Mouse (Mus musculus): ENCODE measurements around the gene A630001G21Rik.
A peak's percentile ranks its signal among the peaks of the same experiment; 100 is the strongest.

Gene A630001G21Rik

GRCm38 (mm10) chr1:85735463-85736123 is 42.9 kb downstream of the A630001G21Rik start:
- peak; percentile 94 for DNase-seq (ENCODE audit: low read depth, low spot score)
- peaks cover 6% of the 10 kb centered on the region for H3K36me3 ChIP-seq (ENCODE audit: control insufficient read depth, insufficient read depth, low read length, poor library complexity, severe bottlenecking)
- H3K27me3 ChIP-seq (ENCODE audit: control insufficient read depth, insufficient read depth, low read length, poor library complexity, severe bottlenecking) = no peaks in the 10 kb centered on the region

DNA sequence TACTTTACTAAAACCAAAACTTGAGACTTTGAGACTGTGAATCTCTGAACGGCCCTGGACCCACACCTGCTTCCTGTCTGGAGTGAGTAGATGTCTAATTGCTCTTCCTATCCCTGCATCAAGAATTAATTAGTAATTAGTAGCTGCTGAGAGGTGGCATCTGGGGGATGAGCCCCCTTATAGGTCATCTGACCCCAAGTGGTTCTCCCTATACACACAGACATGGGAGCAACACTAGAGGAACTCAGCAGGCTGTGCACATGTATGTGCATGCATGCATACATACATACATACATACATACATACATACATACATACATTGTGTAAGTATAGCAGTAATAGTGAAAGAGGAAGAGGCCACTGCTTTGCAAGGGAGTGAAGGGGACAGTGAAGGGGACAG is 43.9 kb downstream of the A630001G21Rik start:
- Histone ChIP-seq H3K36me3 (ENCODE audit: control insufficient read depth, insufficient read depth, low read length, poor library complexity, severe bottlenecking) (peaks cover 6% of the 10 kb centered on the region), H3K27me3 (ENCODE audit: control insufficient read depth, insufficient read depth, low read length, poor library complexity, severe bottlenecking) (no peaks in the 10 kb centered on the region)
- peak; percentile 42 for DNase-seq (ENCODE audit: low read depth, low spot score)

DNA sequence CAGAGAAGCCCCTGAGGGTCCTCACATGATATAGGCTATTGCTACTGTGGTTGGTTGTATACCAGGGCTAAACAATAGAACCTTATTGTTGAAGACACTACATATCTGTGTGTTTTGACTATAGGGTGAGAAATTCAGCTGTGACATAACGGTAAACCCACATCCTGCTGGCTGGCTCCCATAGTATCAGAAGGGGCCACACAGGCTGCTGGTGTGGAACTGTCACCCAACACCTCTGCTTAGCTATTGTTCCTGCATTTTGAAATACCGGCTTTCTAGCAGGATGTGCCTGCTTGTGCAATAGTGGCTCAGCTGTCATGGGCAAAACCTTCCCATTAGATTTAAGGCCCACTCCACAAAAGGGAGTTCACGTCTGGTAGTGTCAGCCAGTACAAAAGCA is 45.9 kb downstream of the A630001G21Rik start:
- Histone ChIP-seq H3K27me3 (ENCODE audit: control insufficient read depth, insufficient read depth, low read length, poor library complexity, severe bottlenecking) (no peaks in the 10 kb centered on the region), H3K36me3 (ENCODE audit: control insufficient read depth, insufficient read depth, low read length, poor library complexity, severe bottlenecking) (peaks cover 10% of the 10 kb centered on the region)
- DNase-seq (ENCODE audit: low read depth, low spot score) = peak; percentile 50

DNA sequence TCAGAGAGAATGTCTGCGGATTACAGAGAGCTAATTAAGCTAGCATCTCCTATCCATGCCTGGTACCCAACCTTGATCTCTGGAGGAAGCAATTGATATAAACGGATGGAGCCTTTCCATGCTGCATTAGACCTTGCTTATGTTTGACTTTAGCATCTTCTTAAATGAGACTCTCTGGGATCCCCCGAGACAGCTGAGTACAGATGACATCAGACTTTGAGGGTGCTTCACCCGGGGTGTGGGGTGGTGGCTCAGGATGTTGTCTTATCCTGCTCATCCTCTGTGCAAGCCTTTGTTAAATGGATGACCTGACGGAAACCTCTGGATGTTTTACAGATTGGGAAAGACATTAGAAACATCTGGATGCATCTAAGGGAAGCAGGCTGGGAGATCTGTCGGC is 48.0 kb downstream of the A630001G21Rik start:
- Histone ChIP-seq H3K36me3 (ENCODE audit: control insufficient read depth, insufficient read depth, low read length, poor library complexity, severe bottlenecking) (peaks cover 17% of the 10 kb centered on the region), H3K27me3 (ENCODE audit: control insufficient read depth, insufficient read depth, low read length, poor library complexity, severe bottlenecking) (no peaks in the 10 kb centered on the region)
- no peak for DNase-seq (ENCODE audit: low read depth, low spot score)

DNA sequence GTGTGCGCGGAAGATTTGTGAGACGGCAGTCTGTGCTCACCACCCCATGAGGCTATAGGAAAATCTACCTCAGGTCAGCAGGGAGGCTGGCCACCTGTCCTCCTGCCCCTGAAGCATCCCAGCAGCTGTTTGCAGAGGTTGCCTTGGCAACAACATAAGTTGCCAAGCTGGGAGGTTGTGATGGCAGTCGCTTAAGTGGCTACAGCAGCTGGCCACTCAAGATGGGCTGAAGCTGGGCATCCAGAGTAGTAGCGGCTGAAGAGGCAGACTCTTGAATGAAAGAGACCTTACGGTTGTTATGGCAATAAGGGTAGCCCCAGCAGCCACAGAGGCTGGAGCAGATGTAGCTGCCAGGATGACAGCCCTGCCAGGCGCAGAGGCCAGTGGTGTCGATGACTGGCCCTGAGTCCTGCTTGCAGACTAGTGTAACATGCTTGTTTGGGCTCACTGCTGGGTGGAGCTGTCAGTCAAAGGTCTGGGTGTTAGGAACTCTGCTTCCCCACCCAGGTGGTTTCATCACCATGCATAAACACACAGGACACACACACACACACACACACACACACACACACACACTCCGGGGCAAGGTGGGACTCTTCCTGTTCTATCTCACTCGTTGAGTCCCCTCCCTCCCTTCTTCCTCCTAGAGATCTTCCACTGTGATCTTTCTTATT is 58.1 kb downstream of the A630001G21Rik start:
- Histone ChIP-seq H3K27me3 (ENCODE audit: control insufficient read depth, insufficient read depth, low read length, poor library complexity, severe bottlenecking) (no peaks in the 10 kb centered on the region), H3K36me3 (ENCODE audit: control insufficient read depth, insufficient read depth, low read length, poor library complexity, severe bottlenecking) (peaks cover 37% of the 10 kb centered on the region)
- DNase-seq (ENCODE audit: low read depth, low spot score) = no peak

DNA sequence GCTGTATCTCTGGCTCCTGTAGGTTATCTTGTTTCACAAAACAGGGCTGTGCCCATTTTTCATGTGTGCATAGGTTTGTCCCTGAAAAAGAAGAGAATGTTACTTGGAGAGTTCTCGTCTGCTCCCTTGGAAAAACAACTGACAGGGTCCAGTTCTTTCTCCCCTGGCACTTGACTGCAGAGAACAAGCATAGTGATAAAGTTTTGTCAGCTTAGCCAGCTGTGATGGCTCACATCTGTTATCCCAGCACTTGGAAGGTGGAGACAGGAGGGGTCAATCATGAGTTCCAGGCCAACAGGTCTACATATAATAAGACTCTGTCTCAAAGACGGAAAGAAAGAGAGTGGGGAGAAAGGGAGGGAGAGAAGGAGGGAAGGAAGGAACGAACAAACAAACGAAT is 59.4 kb downstream of the A630001G21Rik start:
- no peak for DNase-seq (ENCODE audit: low read depth, low spot score)
- Histone ChIP-seq H3K27me3 (ENCODE audit: control insufficient read depth, insufficient read depth, low read length, poor library complexity, severe bottlenecking) (no peaks in the 10 kb centered on the region), H3K36me3 (ENCODE audit: control insufficient read depth, insufficient read depth, low read length, poor library complexity, severe bottlenecking) (peaks cover 27% of the 10 kb centered on the region)

DNA sequence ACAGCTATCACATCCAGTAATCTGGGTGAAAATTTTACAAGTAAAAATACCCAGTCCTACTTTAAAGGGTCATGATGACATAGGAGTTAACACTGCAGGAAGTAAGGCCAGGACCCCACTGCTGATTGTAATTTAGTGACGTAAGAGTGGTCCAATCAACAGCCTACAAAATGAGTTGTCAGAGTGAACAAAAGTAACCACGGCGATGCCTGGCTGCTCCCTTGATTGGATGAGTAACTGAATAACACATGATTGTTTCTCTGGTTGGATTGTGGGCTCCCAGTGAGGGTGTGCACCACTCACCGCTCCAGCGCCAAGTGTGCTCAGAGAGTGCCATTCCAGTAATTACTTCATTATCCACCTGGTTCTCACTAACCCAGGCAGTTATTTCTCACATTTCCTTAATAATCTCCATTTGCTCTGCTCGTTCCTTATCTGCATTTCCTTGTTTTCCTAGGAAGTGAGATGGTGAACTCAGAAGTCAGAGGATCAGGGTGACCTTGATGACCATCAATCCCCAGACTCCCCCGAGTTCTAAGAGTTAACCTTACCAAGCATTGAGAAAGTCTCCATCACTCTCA is 61.9 kb downstream of the A630001G21Rik start:
- DNase-seq (ENCODE audit: low read depth, low spot score) = no peak
- no peaks in the 10 kb centered on the region for H3K27me3 ChIP-seq (ENCODE audit: control insufficient read depth, insufficient read depth, low read length, poor library complexity, severe bottlenecking)
- H3K36me3 ChIP-seq (ENCODE audit: control insufficient read depth, insufficient read depth, low read length, poor library complexity, severe bottlenecking) = peaks cover 16% of the 10 kb centered on the region

DNA sequence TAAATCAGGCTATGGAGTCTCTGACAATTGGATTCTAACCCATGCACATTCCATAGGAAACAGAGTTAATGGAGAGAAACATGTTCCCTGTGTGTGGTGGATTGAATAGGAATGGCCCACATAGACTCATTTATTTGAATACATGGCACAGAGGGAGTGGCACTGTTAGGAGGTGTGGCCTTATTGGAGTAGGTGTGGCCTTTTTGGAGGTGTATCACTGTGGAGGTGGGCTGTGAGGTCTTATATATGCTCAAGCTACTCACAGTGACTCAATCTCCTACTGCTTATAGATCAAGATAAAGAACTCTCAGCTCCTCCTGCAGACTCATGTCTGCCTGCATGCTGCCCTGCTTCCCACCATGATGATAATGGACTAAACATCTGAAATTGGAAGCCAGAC is 63.9 kb downstream of the A630001G21Rik start:
- Histone ChIP-seq H3K36me3 (ENCODE audit: control insufficient read depth, insufficient read depth, low read length, poor library complexity, severe bottlenecking) (peaks cover 12% of the 10 kb centered on the region), H3K27me3 (ENCODE audit: control insufficient read depth, insufficient read depth, low read length, poor library complexity, severe bottlenecking) (no peaks in the 10 kb centered on the region)
- no peak for DNase-seq (ENCODE audit: low read depth, low spot score)

DNA sequence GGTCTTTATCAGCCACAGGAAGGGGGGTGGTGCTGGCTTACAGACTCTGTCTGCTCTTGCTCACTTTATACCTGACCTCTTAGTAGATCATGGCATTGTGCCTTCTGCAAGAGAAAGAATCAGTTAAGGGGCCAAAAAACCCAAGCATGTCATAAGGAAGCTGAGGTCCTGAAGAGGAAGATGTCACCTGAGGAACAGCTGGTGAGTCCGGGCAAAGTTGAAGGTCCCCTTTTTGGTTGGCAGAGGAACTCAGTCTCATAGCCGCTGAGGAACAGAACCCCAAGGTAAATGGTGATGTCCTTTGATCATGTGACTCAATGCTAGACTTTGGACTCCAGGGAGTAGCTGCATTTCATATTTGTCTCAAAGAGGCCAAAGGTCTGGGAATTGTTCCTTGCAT is 71.7 kb downstream of the A630001G21Rik start:
- no peaks in the 10 kb centered on the region for H3K27me3 ChIP-seq (ENCODE audit: control insufficient read depth, insufficient read depth, low read length, poor library complexity, severe bottlenecking)
- DNase-seq (ENCODE audit: low read depth, low spot score) = peak; percentile 57
- peaks cover 22% of the 10 kb centered on the region for H3K36me3 ChIP-seq (ENCODE audit: control insufficient read depth, insufficient read depth, low read length, poor library complexity, severe bottlenecking)

- DNase-seq (ENCODE audit: low read depth, low spot score) = no peak
- Histone ChIP-seq H3K27me3 (ENCODE audit: control insufficient read depth, insufficient read depth, low read length, poor library complexity, severe bottlenecking) (no peaks in the 10 kb centered on the region), H3K36me3 (ENCODE audit: control insufficient read depth, insufficient read depth, low read length, poor library complexity, severe bottlenecking) (peaks cover 29% of the 10 kb centered on the region)
These were observed 72.9 kb downstream of the A630001G21Rik start for GRCm38 (mm10) chr1:85705552-85705951.

DNA sequence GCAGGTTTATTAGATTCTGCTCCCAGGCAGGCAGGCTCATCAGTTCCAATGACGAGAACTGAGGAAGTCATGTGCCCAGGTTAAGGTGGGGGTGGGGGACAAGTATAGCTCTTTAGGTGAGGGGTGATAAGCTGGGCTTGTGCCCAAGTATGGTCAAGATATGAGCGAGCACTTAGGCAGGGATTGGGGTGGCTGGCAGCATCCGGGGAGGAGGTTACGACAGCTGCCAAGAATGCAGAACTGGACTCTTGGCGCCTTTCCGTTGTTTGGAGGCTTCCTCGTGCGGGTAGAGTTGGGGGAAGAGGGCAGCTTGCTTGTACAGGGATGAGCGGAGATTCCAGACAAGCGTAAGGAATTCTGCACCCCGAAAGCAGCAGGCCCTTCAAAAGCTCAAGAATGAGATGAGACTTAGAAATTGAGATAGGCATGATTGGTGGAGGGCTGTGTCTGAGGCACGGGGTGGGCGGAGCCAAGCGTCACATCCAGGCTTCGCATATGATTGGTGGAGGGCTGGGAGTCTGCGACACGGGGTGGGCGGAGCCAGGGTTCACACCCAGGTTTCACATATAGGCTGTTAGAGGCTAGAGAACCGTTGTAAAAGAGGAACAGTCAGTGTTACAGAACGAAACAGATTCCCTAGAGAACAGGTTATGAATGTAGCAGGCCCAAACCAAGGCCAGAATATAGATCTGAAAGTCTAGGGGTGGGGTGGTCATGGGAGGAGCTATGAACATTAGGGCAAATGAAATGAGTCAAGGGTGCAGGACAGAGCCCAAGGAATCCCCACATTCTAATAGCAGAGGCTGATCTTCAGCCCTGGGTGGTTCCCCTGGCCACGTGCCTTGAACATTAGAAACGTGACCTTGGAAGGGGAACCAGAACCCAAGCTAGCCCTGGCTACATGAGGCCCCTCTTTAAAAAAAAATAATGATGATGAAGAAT is 74.9 kb downstream of the A630001G21Rik start:
- H3K36me3 ChIP-seq (ENCODE audit: control insufficient read depth, insufficient read depth, low read length, poor library complexity, severe bottlenecking) = peaks cover 41% of the 10 kb centered on the region
- DNase-seq (ENCODE audit: low read depth, low spot score) = peak; percentile 99
- no peaks in the 10 kb centered on the region for H3K27me3 ChIP-seq (ENCODE audit: control insufficient read depth, insufficient read depth, low read length, poor library complexity, severe bottlenecking)

DNA sequence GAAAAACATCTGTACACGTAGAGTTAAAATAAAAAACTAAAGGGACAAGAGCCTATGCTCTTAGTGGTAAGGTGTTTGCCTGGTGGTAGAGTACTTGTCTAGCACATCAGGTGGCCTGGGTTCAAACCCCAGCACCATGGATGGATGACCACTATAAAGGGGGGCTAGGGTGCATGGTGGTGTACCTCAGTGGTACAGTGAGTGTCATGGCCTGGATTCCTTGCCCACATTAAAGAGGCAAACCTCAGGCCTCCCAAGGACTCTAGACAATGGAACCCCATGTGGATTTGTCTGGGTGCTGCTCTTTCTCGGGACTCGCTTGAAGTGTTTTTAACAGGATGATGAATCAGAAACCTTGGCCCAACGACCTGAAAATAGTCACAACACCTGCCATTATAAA is 75.9 kb downstream of the A630001G21Rik start:
- H3K27me3 ChIP-seq (ENCODE audit: control insufficient read depth, insufficient read depth, low read length, poor library complexity, severe bottlenecking) = no peaks in the 10 kb centered on the region
- peak; percentile 27 for DNase-seq (ENCODE audit: low read depth, low spot score)
- H3K36me3 ChIP-seq (ENCODE audit: control insufficient read depth, insufficient read depth, low read length, poor library complexity, severe bottlenecking) = peaks cover 39% of the 10 kb centered on the region

GRCm38 (mm10) chr1:85697721-85698493 is 80.5 kb downstream of the A630001G21Rik start:
- H3K36me3 ChIP-seq (ENCODE audit: control insufficient read depth, insufficient read depth, low read length, poor library complexity, severe bottlenecking) = peaks cover 51% of the 10 kb centered on the region
- peak; percentile 82 for DNase-seq (ENCODE audit: low read depth, low spot score)
- H3K27me3 ChIP-seq (ENCODE audit: control insufficient read depth, insufficient read depth, low read length, poor library complexity, severe bottlenecking) = no peaks in the 10 kb centered on the region

- peaks cover 49% of the 10 kb centered on the region for H3K36me3 ChIP-seq (ENCODE audit: control insufficient read depth, insufficient read depth, low read length, poor library complexity, severe bottlenecking)
- no peaks in the 10 kb centered on the region for H3K27me3 ChIP-seq (ENCODE audit: control insufficient read depth, insufficient read depth, low read length, poor library complexity, severe bottlenecking)
- DNase-seq (ENCODE audit: low read depth, low spot score) = no peak
These were observed 82.8 kb downstream of the A630001G21Rik start for GRCm38 (mm10) chr1:85695646-85696045.
